Mouse (Mus musculus) C2C12 (cell line): ENCODE data around the gene Plod3.

Experiments
- CTCF ChIP-seq: IDR thresholded peaks from one replicate; pipeline ENCODE4 v1.5.1; 2011; ENCODE audit not compliant: control insufficient read depth, insufficient read depth, insufficient read length
- MAX ChIP-seq: IDR thresholded peaks from one replicate; pipeline ENCODE4 v1.6.1; 2011; ENCODE audit warnings: mild to moderate bottlenecking, control low read depth
- USF1 ChIP-seq: IDR thresholded peaks from one replicate; pipeline ENCODE4 v1.6.1; 2011; ENCODE audit warnings: low read depth, mild to moderate bottlenecking, control low read depth, moderate library complexity

- no peak for TF ChIP-seq CTCF
- TF ChIP-seq MAX, result no peak
- no peak for TF ChIP-seq USF1
Observed at GRCm38 (mm10) chr5:136973670-136974069, 13.1 kb upstream of the Plod3 start.
